Mouse (Mus musculus): Measurements from ENCODE around the gene Kcnq1. TPM values are rescaled to one million over a fixed set of nuclear protein-coding genes. Genes with fewer than 3 reads are reported as not detected.

Gene Kcnq1
- total and polyA plus RNA-seq, 2 experiments from 2014 or later, result 1.00 to 2.0 TPM

- H3K4me3 ChIP-seq (ENCODE audit: low read depth, low read length), result no peak overlapping the region
- DNase-seq (no peak), ATAC-seq (no peak)
- no peak overlapping the region for H3K27ac ChIP-seq (ENCODE audit: low read depth, low read length)
- no peaks in the 10 kb centered on the region for H3K36me3 ChIP-seq (ENCODE audit: insufficient read depth)
- H3K9ac ChIP-seq, result no peak overlapping the region
- no peaks in the 10 kb centered on the region for H3K4me1 ChIP-seq (ENCODE audit: insufficient read depth)
- H3K9me3 ChIP-seq (ENCODE audit: low read length), result no peaks in the 10 kb centered on the region
- H3K4me2 ChIP-seq (ENCODE audit: low read depth), result no peak overlapping the region
- WGBS, result 72% methylated on average over 5 of the region's 5 CpGs
- H3K27me3 ChIP-seq (ENCODE audit: insufficient read depth, low read length), result no peaks in the 10 kb centered on the region
- no peak for TF ChIP-seq CTCF (IDR thresholded peaks at IDR 0.05; ENCODE audit: low read depth)
Observed at GRCm38 (mm10) chr7:143417875-143418274, 311.7 kb downstream of the Kcnq1 start.

GRCm38 (mm10) chr7:143419585-143420160, 313.5 kb downstream of the Kcnq1 start:
- TF ChIP-seq CTCF (IDR thresholded peaks at IDR 0.05; ENCODE audit: low read depth), result no peak
- no peak overlapping the region for H3K9ac ChIP-seq
- ATAC-seq (no peak), DNase-seq (no peak)
- no peaks in the 10 kb centered on the region for H3K9me3 ChIP-seq (ENCODE audit: low read length)
- WGBS, result 85% methylated on average over 4 of the region's 4 CpGs
- H3K27ac ChIP-seq (ENCODE audit: low read depth, low read length), result no peak overlapping the region
- no peaks in the 10 kb centered on the region for H3K27me3 ChIP-seq (ENCODE audit: insufficient read depth, low read length)
- no peaks in the 10 kb centered on the region for H3K36me3 ChIP-seq (ENCODE audit: insufficient read depth)
- no peak overlapping the region for H3K4me3 ChIP-seq (ENCODE audit: low read depth, low read length)
- H3K4me1 ChIP-seq (ENCODE audit: insufficient read depth), result no peaks in the 10 kb centered on the region
- H3K4me2 ChIP-seq (ENCODE audit: low read depth), result no peak overlapping the region

- H3K27ac ChIP-seq (ENCODE audit: low read depth, low read length), result no peak overlapping the region
- H3K9me3 ChIP-seq (ENCODE audit: low read length), result no peaks in the 10 kb centered on the region
- H3K9ac ChIP-seq, result no peak overlapping the region
- H3K27me3 ChIP-seq (ENCODE audit: insufficient read depth, low read length), result no peaks in the 10 kb centered on the region
- H3K4me3 ChIP-seq (ENCODE audit: low read depth, low read length), result no peak overlapping the region
- ATAC-seq (peak; percentile 82), DNase-seq (peak; percentile 47)
- TF ChIP-seq CTCF (IDR thresholded peaks at IDR 0.05; ENCODE audit: low read depth), result no peak
- H3K4me2 ChIP-seq (ENCODE audit: low read depth), result no peak overlapping the region
- 10% methylated on average over 23 of the region's 23 CpGs for WGBS
- no peaks in the 10 kb centered on the region for H3K36me3 ChIP-seq (ENCODE audit: insufficient read depth)
- H3K4me1 ChIP-seq (ENCODE audit: insufficient read depth), result no peaks in the 10 kb centered on the region
Observed at GRCm38 (mm10) chr7:143428142-143428813, 322.1 kb downstream of the Kcnq1 start.

GRCm38 (mm10) chr7:143428814-143429499, 322.8 kb downstream of the Kcnq1 start:
- H3K27ac ChIP-seq (ENCODE audit: low read depth, low read length), result no peak overlapping the region
- H3K27me3 ChIP-seq (ENCODE audit: insufficient read depth, low read length), result no peaks in the 10 kb centered on the region
- H3K9ac ChIP-seq, result no peak overlapping the region
- H3K4me1 ChIP-seq (ENCODE audit: insufficient read depth), result no peaks in the 10 kb centered on the region
- 28% methylated on average over 2 of the region's 2 CpGs for WGBS
- H3K36me3 ChIP-seq (ENCODE audit: insufficient read depth), result no peaks in the 10 kb centered on the region
- ATAC-seq (no peak), DNase-seq (no peak)
- TF ChIP-seq CTCF (IDR thresholded peaks at IDR 0.05; ENCODE audit: low read depth), result no peak
- no peaks in the 10 kb centered on the region for H3K9me3 ChIP-seq (ENCODE audit: low read length)
- H3K4me2 ChIP-seq (ENCODE audit: low read depth), result no peak overlapping the region
- no peak overlapping the region for H3K4me3 ChIP-seq (ENCODE audit: low read depth, low read length)

GRCm38 (mm10) chr7:143432631-143433030, 326.5 kb downstream of the Kcnq1 start:
- Histone ChIP-seq H3K4me1 (ENCODE audit: insufficient read depth) (peaks cover 3% of the 10 kb centered on the region; the same call in 1 of the 2 replicates), H3K9me3 (ENCODE audit: low read length) (no peaks in the 10 kb centered on the region), H3K4me2 (ENCODE audit: low read depth) (no peak overlapping the region), H3K27me3 (ENCODE audit: insufficient read depth, low read length) (no peaks in the 10 kb centered on the region), H3K9ac (no peak overlapping the region), H3K36me3 (ENCODE audit: insufficient read depth) (no peaks in the 10 kb centered on the region), H3K27ac (ENCODE audit: low read depth, low read length) (no peak overlapping the region), H3K4me3 (ENCODE audit: low read depth, low read length) (no peak overlapping the region)
- 97% methylated on average over 1 of the region's 1 CpGs for WGBS
- TF ChIP-seq CTCF (IDR thresholded peaks at IDR 0.05; ENCODE audit: low read depth), result no peak
- ATAC-seq (no peak), DNase-seq (no peak)

- H3K27ac ChIP-seq (ENCODE audit: low read depth, low read length), result no peak overlapping the region
- no peak overlapping the region for H3K4me3 ChIP-seq (ENCODE audit: low read depth, low read length)
- H3K9ac ChIP-seq, result no peak overlapping the region
- no peak for TF ChIP-seq CTCF (IDR thresholded peaks at IDR 0.05; ENCODE audit: low read depth)
- WGBS, result 55% methylated on average over 7 of the region's 7 CpGs
- no peaks in the 10 kb centered on the region for H3K36me3 ChIP-seq (ENCODE audit: insufficient read depth)
- no peaks in the 10 kb centered on the region for H3K9me3 ChIP-seq (ENCODE audit: low read length)
- peak; percentile 13 for DNase-seq
- no peak for ATAC-seq
- H3K4me2 ChIP-seq (ENCODE audit: low read depth), result no peak overlapping the region
- no peaks in the 10 kb centered on the region for H3K27me3 ChIP-seq (ENCODE audit: insufficient read depth, low read length)
- H3K4me1 ChIP-seq (ENCODE audit: insufficient read depth), result peaks cover 5% of the 10 kb centered on the region; the same call in 1 of the 2 replicates
Observed at GRCm38 (mm10) chr7:143433331-143433730, 327.2 kb downstream of the Kcnq1 start.
